Mouse (Mus musculus) ES-E14 (cell line): Measurements from ENCODE around the gene Iqce.

Experiments
- CHD2 ChIP-seq: IDR thresholded peaks from 2 replicates; pipeline ENCODE4 v1.6.1; 2014; ENCODE audit warnings: mild to moderate bottlenecking, low read depth, low read length, inconsistent platforms
- HCFC1 ChIP-seq: IDR thresholded peaks from 2 replicates; pipeline ENCODE4 v1.6.1; 2012; ENCODE audit warnings: low read length, inconsistent platforms, borderline replicate concordance; ENCODE audit not compliant: insufficient read depth
- MAFK ChIP-seq: IDR thresholded peaks from 2 replicates; pipeline ENCODE4 v1.6.1; 2014; ENCODE audit warnings: mild to moderate bottlenecking, low read depth, low read length, inconsistent platforms; ENCODE audit not compliant: insufficient read depth
- ZC3H11A ChIP-seq: IDR thresholded peaks from 2 replicates; pipeline ENCODE4 v1.6.1; 2012; ENCODE audit warnings: low read depth, mild to moderate bottlenecking, inconsistent platforms, low read length, borderline replicate concordance
- ZNF384 ChIP-seq: IDR thresholded peaks from 2 replicates; pipeline ENCODE4 v1.6.1; 2012; ENCODE audit warnings: low read depth, low read length, inconsistent platforms

DNA sequence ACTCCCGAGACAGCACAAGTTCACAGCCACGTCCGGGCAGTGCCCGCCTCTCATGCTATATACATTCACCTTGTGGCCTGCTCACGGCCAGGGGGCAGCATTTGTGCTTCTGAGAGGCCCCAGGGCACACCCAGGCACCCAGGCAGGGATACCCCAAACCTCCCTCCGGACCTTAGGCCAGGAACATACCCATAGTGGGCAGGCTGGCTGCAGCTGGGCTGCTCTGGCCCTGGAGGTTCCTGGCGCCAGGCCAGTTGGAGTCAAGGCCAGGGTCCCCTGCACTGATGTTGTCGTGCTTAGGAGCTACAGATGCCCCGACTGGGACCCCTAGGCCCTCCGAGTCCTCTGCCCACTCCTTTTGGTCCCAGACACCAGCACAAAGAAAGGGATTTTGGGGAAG is 80.7 kb downstream of the Iqce start:
- TF ChIP-seq MAFK (no peak), ZC3H11A (no peak), HCFC1 (no peak), ZNF384 (no peak), CHD2 (no peak)
